Mouse (Mus musculus) liver, embryonic 15.5 days (tissue): ENCODE data around the gene Rasgef1b. TPM values are rescaled to one million over a fixed set of nuclear protein-coding genes. Genes with fewer than 3 reads are reported as not detected.

ENCODE experiments used
- ATAC-seq: fragments of 200-750 bp; cut with Nextera tagmentation; 2 replicates; pipeline ENCODE4 v1.8.0; 2017; ENCODE audit warnings: moderate number of reproducible peaks, mild to moderate bottlenecking, moderate library complexity; ENCODE audit not compliant: insufficient read depth
- H3K27ac ChIP-seq: fragments of 300-500 bp; sonication (generic); replicated peaks from 2 replicates; pipeline ENCODE4 v1.5.1; 2015; ENCODE audit warnings: mild to moderate bottlenecking, inconsistent platforms
- H3K27me3 ChIP-seq: fragments of 300-500 bp; sonication (generic); 2 replicates; pipeline ENCODE4 v1.6.1; 2015; ENCODE audit warnings: mild to moderate bottlenecking, inconsistent platforms
- H3K36me3 ChIP-seq: fragments of 300-500 bp; sonication (generic); replicated peaks from 2 replicates; pipeline ENCODE4 v1.6.1; 2015; ENCODE audit warnings: moderate library complexity, mild to moderate bottlenecking, inconsistent platforms
- H3K4me1 ChIP-seq: fragments of 300-500 bp; sonication (generic); replicated peaks from 2 replicates; pipeline ENCODE4 v1.6.1; 2015; ENCODE audit warnings: inconsistent platforms
- H3K4me2 ChIP-seq: fragments of 300-500 bp; sonication (generic); 2 replicates; pipeline ENCODE4 v1.6.1; 2015; ENCODE audit warnings: moderate library complexity, mild to moderate bottlenecking, inconsistent platforms
- H3K4me3 ChIP-seq: fragments of 300-500 bp; sonication (generic); replicated peaks from 2 replicates; pipeline ENCODE4 v1.5.1; 2015; ENCODE audit warnings: mild to moderate bottlenecking, inconsistent platforms
- H3K9ac ChIP-seq: fragments of 300-500 bp; sonication (generic); 2 replicates; pipeline ENCODE4 v1.6.1; 2015; ENCODE audit warnings: moderate library complexity, mild to moderate bottlenecking, inconsistent platforms
- H3K9me3 ChIP-seq: fragments of 300-500 bp; sonication (generic); replicated peaks from 2 replicates; pipeline ENCODE4 v1.6.1; 2016; ENCODE audit warnings: inconsistent platforms
- WGBS: fragments of 180-500 bp; shearing (Covaris S2); methylation state at CpG from one replicate; pipeline ENCODE4 v1.1.7; 2015; ENCODE audit warnings: mixed read lengths; ENCODE audit not compliant: insufficient replicate concordance; 5-methylcytosine and 5-hydroxymethylcytosine counted together
- polyA plus RNA-seq: library from polyadenylated mRNA; unstranded; fragments of >200 nt; fragmentation: Nextera tagmentation; extraction: Ambion mirVana; gene quantifications from 2 replicates; pipeline ENCODE4 v1.2.1, GENCODE M21; 2015

Rasgef1b gene
- polyA plus RNA-seq, 1 experiment from 2014 or later = 7.3 TPM

- WGBS = 57% methylated on average over 8 of the region's 8 CpGs
Observed at GRCm38 (mm10) chr5:99575897-99576296, 153.0 kb downstream of the Rasgef1b start.

GRCm38 (mm10) chr5:99564501-99565323, 164.2 kb downstream of the Rasgef1b start:
- H3K4me3 ChIP-seq = no peak overlapping the region
- no peaks in the 10 kb centered on the region for H3K27me3 ChIP-seq
- H3K27ac ChIP-seq = no peak overlapping the region
- H3K9me3 ChIP-seq = no peaks in the 10 kb centered on the region
- ATAC-seq = no peak
- 65% methylated on average over 8 of the region's 8 CpGs for WGBS
- no peak overlapping the region for H3K9ac ChIP-seq
- no peak overlapping the region for H3K4me2 ChIP-seq
- H3K4me1 ChIP-seq = no peaks in the 10 kb centered on the region
- H3K36me3 ChIP-seq = no peaks in the 10 kb centered on the region

More at GRCm38 (mm10) chr5:99575897-99576296, 153.0 kb downstream of the Rasgef1b start:
- H3K4me3 ChIP-seq = no peak overlapping the region
- no peak overlapping the region for H3K27ac ChIP-seq
- no peak overlapping the region for H3K4me2 ChIP-seq
- ATAC-seq = no peak
- no peaks in the 10 kb centered on the region for H3K9me3 ChIP-seq
- no peaks in the 10 kb centered on the region for H3K36me3 ChIP-seq
- H3K9ac ChIP-seq = no peak overlapping the region
- H3K4me1 ChIP-seq = no peaks in the 10 kb centered on the region
- no peaks in the 10 kb centered on the region for H3K27me3 ChIP-seq

GRCm38 (mm10) chr5:99562096-99562495, 166.8 kb downstream of the Rasgef1b start:
- no peak for ATAC-seq
- no peak overlapping the region for H3K27ac ChIP-seq

DNA sequence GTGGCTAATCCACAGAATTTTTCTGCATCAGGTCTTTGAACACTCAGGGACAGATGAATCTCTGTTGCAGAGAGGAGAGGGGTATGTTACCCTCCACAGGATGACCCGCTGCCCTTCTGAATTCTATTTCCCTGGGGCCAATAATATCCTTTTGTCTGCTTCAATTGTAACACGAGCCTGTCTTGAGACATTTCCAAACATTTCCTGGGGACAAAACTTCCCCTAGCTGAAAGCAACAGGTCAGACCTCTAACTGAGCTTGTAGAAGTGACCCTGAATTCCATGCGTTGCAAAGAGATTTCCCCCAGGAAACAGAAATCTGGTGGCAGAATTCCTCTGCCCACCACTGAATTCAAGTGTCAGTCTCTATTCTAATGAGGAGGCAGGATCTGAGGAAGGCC, 169.1 kb downstream of the Rasgef1b start:
- Histone ChIP-seq H3K27ac (no peak overlapping the region), H3K4me1 (no peaks in the 10 kb centered on the region), H3K36me3 (no peaks in the 10 kb centered on the region), H3K4me3 (no peak overlapping the region), H3K9ac (no peak overlapping the region), H3K27me3 (no peaks in the 10 kb centered on the region), H3K9me3 (no peaks in the 10 kb centered on the region), H3K4me2 (no peak overlapping the region)
- WGBS = 55% methylated on average over 3 of the region's 3 CpGs
- no peak for ATAC-seq

More at GRCm38 (mm10) chr5:99562096-99562495, 166.8 kb downstream of the Rasgef1b start:
- Histone ChIP-seq H3K27me3 (no peaks in the 10 kb centered on the region), H3K4me2 (no peak overlapping the region), H3K9me3 (no peaks in the 10 kb centered on the region), H3K4me3 (no peak overlapping the region), H3K36me3 (no peaks in the 10 kb centered on the region), H3K4me1 (no peaks in the 10 kb centered on the region), H3K9ac (no peak overlapping the region)
- WGBS = 34% methylated on average over 6 of the region's 6 CpGs

GRCm38 (mm10) chr5:99558231-99558630, 170.6 kb downstream of the Rasgef1b start:
- Histone ChIP-seq H3K36me3 (no peaks in the 10 kb centered on the region), H3K9ac (no peak overlapping the region), H3K9me3 (no peaks in the 10 kb centered on the region), H3K27me3 (no peaks in the 10 kb centered on the region), H3K4me1 (no peaks in the 10 kb centered on the region), H3K4me2 (no peak overlapping the region), H3K27ac (no peak overlapping the region), H3K4me3 (no peak overlapping the region)
- WGBS = 65% methylated on average over 9 of the region's 9 CpGs
- no peak for ATAC-seq

- H3K4me2 ChIP-seq = no peak overlapping the region
- no peaks in the 10 kb centered on the region for H3K4me1 ChIP-seq
- no peaks in the 10 kb centered on the region for H3K27me3 ChIP-seq
- no peak overlapping the region for H3K9ac ChIP-seq
- WGBS = 56% methylated on average over 7 of the region's 7 CpGs
- no peaks in the 10 kb centered on the region for H3K9me3 ChIP-seq
- H3K4me3 ChIP-seq = no peak overlapping the region
- no peak overlapping the region for H3K27ac ChIP-seq
- H3K36me3 ChIP-seq = no peaks in the 10 kb centered on the region
- ATAC-seq = no peak
Observed at GRCm38 (mm10) chr5:99552645-99553044, 176.2 kb downstream of the Rasgef1b start.

GRCm38 (mm10) chr5:99544664-99545494, 184.0 kb downstream of the Rasgef1b start:
- no peak for ATAC-seq
- Histone ChIP-seq H3K27me3 (no peaks in the 10 kb centered on the region), H3K4me2 (no peak overlapping the region), H3K9me3 (no peaks in the 10 kb centered on the region), H3K4me3 (no peak overlapping the region), H3K27ac (no peak overlapping the region), H3K4me1 (peaks cover 20% of the 10 kb centered on the region), H3K9ac (no peak overlapping the region), H3K36me3 (no peaks in the 10 kb centered on the region)
- 47% methylated on average over 6 of the region's 6 CpGs for whole genome bisulfite sequencing

DNA sequence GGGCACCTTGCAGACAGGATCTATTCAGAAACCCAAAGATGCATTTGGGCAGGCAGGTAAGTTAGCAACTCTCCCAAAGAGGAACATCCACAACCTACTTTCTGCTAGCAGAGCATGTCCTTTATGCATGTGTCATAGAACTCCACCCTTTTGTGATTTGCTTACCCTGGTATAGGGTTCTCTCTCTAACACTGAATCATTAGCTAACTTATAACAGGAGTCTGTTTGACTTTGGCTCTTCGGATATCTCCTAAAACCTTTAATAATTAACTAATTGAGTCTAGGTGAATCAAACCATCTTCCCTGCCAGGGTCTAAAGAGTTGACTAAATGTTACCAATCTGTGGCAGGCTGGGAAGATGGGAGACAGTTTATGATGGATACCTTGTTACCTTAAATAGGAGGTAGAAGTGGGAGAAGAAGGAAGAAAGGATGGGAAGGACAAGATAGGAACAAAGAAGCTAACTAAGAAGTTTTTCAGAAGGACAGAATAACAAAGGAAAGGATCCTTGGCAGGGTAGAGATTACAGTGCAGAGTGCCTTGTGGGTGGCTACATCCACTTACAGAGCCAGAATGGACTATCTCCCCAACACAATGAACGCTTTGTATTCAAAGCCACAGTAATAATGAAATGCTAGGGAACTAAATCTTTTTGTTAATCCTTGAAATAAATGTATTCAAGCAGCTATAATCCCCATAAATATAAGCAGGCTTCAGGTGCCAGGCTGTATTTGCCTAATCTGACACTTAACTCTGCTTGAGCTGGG, 186.7 kb downstream of the Rasgef1b start:
- Histone ChIP-seq H3K4me2 (0 out of 2 replicates have a peak overlapping the region, but pooled peaks have one; percentile 35), H3K9me3 (no peaks in the 10 kb centered on the region), H3K4me1 (peaks cover 20% of the 10 kb centered on the region), H3K27me3 (no peaks in the 10 kb centered on the region), H3K9ac (no peak overlapping the region), H3K4me3 (no peak overlapping the region), H3K27ac (no peak overlapping the region), H3K36me3 (no peaks in the 10 kb centered on the region)
- no peak for ATAC-seq
- 49% methylated on average over 2 of the region's 2 CpGs for WGBS

DNA sequence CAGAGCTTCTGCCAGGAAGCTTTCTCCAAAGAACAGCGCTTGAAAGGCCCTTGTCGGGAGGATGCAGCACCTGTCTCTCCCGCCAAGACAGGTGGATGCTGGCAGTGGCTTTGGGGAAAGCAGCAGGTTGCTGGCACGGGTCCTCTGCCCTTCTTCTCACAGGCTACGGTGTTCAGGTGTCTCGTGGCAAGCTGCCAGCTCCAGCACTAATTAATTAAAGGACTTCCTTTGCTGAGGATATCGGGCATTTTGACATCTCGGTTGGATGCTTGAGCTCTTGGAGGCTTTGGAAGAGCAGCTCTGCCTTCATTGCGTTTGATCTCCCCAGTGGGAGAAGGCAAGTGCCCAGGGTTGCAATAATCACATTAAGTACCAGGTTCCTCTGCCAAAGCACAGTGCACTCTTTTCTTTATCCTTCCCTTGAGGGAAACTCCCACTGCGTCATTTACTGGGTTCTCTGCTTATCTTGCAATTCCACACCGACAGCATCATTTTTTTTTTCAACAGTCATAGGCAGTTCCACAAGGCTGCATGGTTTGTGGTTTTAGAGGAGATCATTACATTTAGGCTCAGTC, 187.5 kb downstream of the Rasgef1b start:
- ATAC-seq = peak; percentile 58
- Histone ChIP-seq H3K36me3 (no peaks in the 10 kb centered on the region), H3K27me3 (no peaks in the 10 kb centered on the region), H3K9ac (no peak overlapping the region), H3K4me1 (peaks cover 20% of the 10 kb centered on the region), H3K9me3 (no peaks in the 10 kb centered on the region), H3K4me3 (no peak overlapping the region), H3K4me2 (peak overlapping the region; percentile 35), H3K27ac (no peak overlapping the region)
- WGBS = 36% methylated on average over 11 of the region's 11 CpGs

DNA sequence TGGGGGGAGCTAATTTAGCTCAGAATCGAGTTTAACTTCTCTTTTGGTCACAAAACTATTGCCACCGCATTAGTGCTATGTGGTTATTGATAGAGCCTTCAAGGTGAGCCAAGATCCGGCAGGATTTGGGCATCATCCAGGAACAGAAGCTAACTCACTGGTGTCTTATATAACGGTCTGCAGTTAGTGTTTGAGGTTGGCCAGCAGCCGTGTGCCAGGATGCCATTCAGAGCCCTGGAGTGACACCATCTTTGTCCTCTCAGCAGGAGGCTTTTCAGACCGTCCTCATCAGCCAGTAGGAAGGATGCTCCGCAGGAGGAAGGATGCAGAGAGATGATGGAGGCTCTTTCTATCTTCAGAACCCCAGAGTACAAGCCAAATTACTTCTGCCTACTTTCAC, 195.4 kb downstream of the Rasgef1b start:
- H3K9me3 ChIP-seq = no peaks in the 10 kb centered on the region
- no peaks in the 10 kb centered on the region for H3K36me3 ChIP-seq
- peaks cover 7% of the 10 kb centered on the region; the same call in 1 of the 2 replicates for H3K27me3 ChIP-seq
- ATAC-seq = no peak
- no peak overlapping the region for H3K9ac ChIP-seq
- no peak overlapping the region for H3K27ac ChIP-seq
- WGBS = 58% methylated on average over 7 of the region's 7 CpGs
- H3K4me2 ChIP-seq = no peak overlapping the region
- H3K4me1 ChIP-seq = no peaks in the 10 kb centered on the region
- no peak overlapping the region for H3K4me3 ChIP-seq
